Comparison of ENCODE assay signal across 7 mouse cellular contexts in genomic region chr11:87444735-87445428, GRCm38 (mm10). TPM values are rescaled to one million over a fixed set of nuclear protein-coding genes. Genes with fewer than 3 reads are reported as not detected.
DNase-seq lines count a peak whose midpoint lies in the region; ATAC-seq lines count a peak whose summit lies in the region.

No protein-coding gene starts in this region.

- no peaks in the 10 kb centered on the region for H3K27me3 ChIP-seq in hindbrain, embryonic 13.5 days
- peaks cover 13% of the 10 kb centered on the region for H3K27me3 ChIP-seq in hindbrain, embryonic 10.5 days (ENCODE audit: insufficient read depth, poor library complexity, severe bottlenecking)
- H3K27me3 ChIP-seq in liver, embryonic 13.5 days, result no peaks in the 10 kb centered on the region

- H3K4me3 ChIP-seq in hindbrain, embryonic 13.5 days, result no peak overlapping the region
- H3K4me3 ChIP-seq in hindbrain, embryonic 10.5 days, result no peak overlapping the region
- no peak overlapping the region for H3K4me3 ChIP-seq in liver, embryonic 13.5 days (replicated peaks)

- 12% methylated on average over 16 of the region's 16 CpGs for WGBS in hindbrain, embryonic 13.5 days
- 8% methylated on average over 16 of the region's 16 CpGs for WGBS in hindbrain, embryonic 10.5 days
- whole genome bisulfite sequencing in liver, embryonic 13.5 days (ENCODE audit: insufficient replicate concordance), result 10% methylated on average over 16 of the region's 16 CpGs

- no peak overlapping the region; the same call in 1 of the 2 replicates for H3K4me2 ChIP-seq in hindbrain, embryonic 13.5 days
- peak overlapping the region; percentile 41 for H3K4me2 ChIP-seq in liver, embryonic 13.5 days

- no peak for DNase-seq in hindbrain, embryonic 10.5 days (ENCODE audit: low spot score)
- DNase-seq in ES-CJ7 (ENCODE audit: low read depth, low spot score), result peak; percentile 70
- peak; percentile 72 for DNase-seq in R1 (ENCODE audit: low read depth, low spot score)
- DNase-seq in liver, embryonic 13.5 days, result no peak
- DNase-seq in B cell, adult 2 months, result no peak
- DNase-seq in kidney, postnatal 4 days, result no peak

- ATAC-seq in hindbrain, embryonic 13.5 days (ENCODE audit: low FRiP score), result no peak
- no peak for ATAC-seq in liver, embryonic 13.5 days (ENCODE audit: low read depth)

- 0 out of 2 replicates have a peak overlapping the region, but pooled peaks have one; percentile 40 for H3K27ac ChIP-seq in hindbrain, embryonic 13.5 days
- no peak overlapping the region for H3K27ac ChIP-seq in hindbrain, embryonic 10.5 days
- peak overlapping the region; percentile 73; the same call in 1 of the 2 replicates for H3K27ac ChIP-seq in liver, embryonic 13.5 days

- no peaks in the 10 kb centered on the region for H3K9me3 ChIP-seq in hindbrain, embryonic 13.5 days
- H3K9me3 ChIP-seq in hindbrain, embryonic 10.5 days, result no peaks in the 10 kb centered on the region
- H3K9me3 ChIP-seq in liver, embryonic 13.5 days (replicated peaks), result no peaks in the 10 kb centered on the region

- peaks cover 11% of the 10 kb centered on the region for H3K4me1 ChIP-seq in hindbrain, embryonic 13.5 days (replicated peaks)
- H3K4me1 ChIP-seq in hindbrain, embryonic 10.5 days (replicated peaks), result peaks cover 10% of the 10 kb centered on the region; the same call in 1 of the 2 replicates
- H3K4me1 ChIP-seq in liver, embryonic 13.5 days (replicated peaks), result peaks cover 40% of the 10 kb centered on the region

- H3K36me3 ChIP-seq in hindbrain, embryonic 13.5 days, result no peaks in the 10 kb centered on the region
- H3K36me3 ChIP-seq in hindbrain, embryonic 10.5 days, result no peaks in the 10 kb centered on the region
- no peaks in the 10 kb centered on the region for H3K36me3 ChIP-seq in liver, embryonic 13.5 days

- peak overlapping the region; percentile 39; the same call in 1 of the 2 replicates for H3K9ac ChIP-seq in hindbrain, embryonic 13.5 days
- H3K9ac ChIP-seq in liver, embryonic 13.5 days, result peak overlapping the region; percentile 30

RNA-seq across cellular contexts. Expression of gene Tex14, which starts 40.0 kb away (rescaled TPM):
- 1.00 and 1.0 TPM in 2 replicates for polyA plus RNA-seq in hindbrain, embryonic 13.5 days (2015; fragmentation: Nextera tagmentation; extraction: Ambion mirVana)
- not detected in 2 replicates for polyA plus RNA-seq in hindbrain, embryonic 10.5 days (2016; fragmentation: Nextera tagmentation; extraction: Ambion mirVana)
- polyA plus RNA-seq in liver, embryonic 13.5 days (2015; fragmentation: Nextera tagmentation; extraction: Ambion mirVana), result 0.10 and 0.15 TPM in 2 replicates

RNA-seq across cellular contexts. Expression of gene Rad51c, which starts 40.1 kb away (rescaled TPM):
- 5.1 and 6.2 TPM in 2 replicates for polyA plus RNA-seq in hindbrain, embryonic 13.5 days (2015; fragmentation: Nextera tagmentation; extraction: Ambion mirVana)
- polyA plus RNA-seq in hindbrain, embryonic 10.5 days (2016; fragmentation: Nextera tagmentation; extraction: Ambion mirVana), result 12.3 and 13.6 TPM in 2 replicates
- polyA plus RNA-seq in liver, embryonic 13.5 days (2015; fragmentation: Nextera tagmentation; extraction: Ambion mirVana), result 5.0 and 5.6 TPM in 2 replicates

Comparison
In these comparisons a context has a peak if more than half of its experiments do, and no peak if none do; other contexts are left out.
1. DNase-seq: peak in ES-CJ7 (single experiment) and R1 (single experiment); none in hindbrain, embryonic 10.5 days (single experiment), liver, embryonic 13.5 days (single experiment), B cell, adult 2 months (0 of 2) and kidney, postnatal 4 days (0 of 2).